Mouse (Mus musculus): ENCODE measurements around the gene Psg16. TPM values are rescaled to one million over a fixed set of nuclear protein-coding genes. Genes with fewer than 3 reads are reported as not detected.
"Not testable (repeated sequence)": the region's sequence is repeated elsewhere in the genome, so short reads cannot be mapped to it uniquely, and the experiment has no call there.

The Psg16 gene
- total RNA-seq, 2 experiments from 2014 or later: 0.32 to 0.33 TPM

GRCm38 (mm10) chr7:17090058-17090585 lies 16.3 kb downstream of the Psg16 start:
- no peak for DNase-seq (ENCODE audit: low spot score in 2 of 2)

DNA sequence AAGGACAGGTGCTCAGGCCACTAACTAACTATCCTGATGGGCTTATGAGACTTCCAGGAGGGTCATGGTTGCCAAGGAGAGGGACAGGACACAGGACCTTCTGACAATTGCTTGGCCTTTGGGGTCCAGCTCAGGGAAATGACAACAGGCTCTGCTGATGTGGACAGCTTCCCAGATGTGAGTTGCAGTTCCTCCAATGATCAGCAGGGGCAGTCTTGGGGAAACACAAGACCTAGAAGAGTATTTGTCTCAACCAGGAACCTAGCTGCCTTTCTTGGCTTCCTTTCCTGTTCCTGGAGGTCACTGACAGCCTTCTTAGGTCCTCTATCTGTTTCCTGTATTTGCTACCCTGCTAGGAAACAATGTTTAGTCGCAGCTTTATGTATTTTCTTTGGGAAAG lies 17.4 kb downstream of the Psg16 start:
- no peak for DNase-seq (ENCODE audit: low spot score in 2 of 2)

DNA sequence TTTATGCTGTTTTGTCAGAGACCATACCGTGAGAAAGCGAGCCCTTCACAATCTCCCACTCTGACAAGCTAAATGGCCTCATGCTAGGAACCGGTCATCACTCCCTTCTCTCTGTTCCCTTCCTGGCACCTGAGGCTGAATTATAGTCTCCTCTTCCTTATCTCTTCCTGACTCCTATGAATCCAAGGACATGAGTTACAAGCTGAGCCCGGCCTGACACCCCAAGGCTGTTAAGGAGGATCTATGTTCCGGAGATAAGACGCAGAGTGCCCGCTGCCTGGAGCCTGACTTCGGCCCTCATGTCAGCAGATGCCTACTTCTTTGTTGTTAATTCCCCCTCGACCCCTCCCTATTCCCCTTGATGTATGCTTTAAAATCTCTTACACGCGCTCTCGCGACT lies 27.8 kb downstream of the Psg16 start:
- not testable (repeated sequence) for DNase-seq (ENCODE audit: low spot score in 2 of 2)

- no peak for DNase-seq (ENCODE audit: low spot score in 2 of 2)
These were observed 61.5 kb downstream of the Psg16 start for GRCm38 (mm10) chr7:17135307-17135706.

DNA sequence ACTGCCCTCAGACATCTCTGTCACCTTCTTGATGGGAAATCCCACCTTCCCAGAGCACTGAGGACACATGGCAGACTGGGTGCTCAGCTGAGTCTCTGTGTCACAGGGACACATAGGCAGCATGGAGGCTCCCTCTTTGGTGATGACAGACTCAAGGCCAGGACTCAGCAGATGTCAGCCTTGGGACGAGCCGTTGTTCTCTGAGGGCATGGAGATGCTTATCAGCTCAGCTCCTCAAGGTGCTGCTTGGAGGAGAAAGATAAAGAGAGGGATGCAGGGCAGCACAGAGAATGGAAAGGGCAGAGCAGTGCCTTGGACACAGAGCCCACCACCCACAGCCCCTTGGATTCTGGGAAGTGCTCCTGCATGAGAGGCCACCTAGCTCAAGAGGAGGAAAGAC lies 76.1 kb downstream of the Psg16 start, which contains the start of gene Ceacam3:
Ceacam3 (plus strand) TSS at position 352 of the 400 bp plus-strand sequence.
- no peak for DNase-seq (ENCODE audit: low spot score in 2 of 2)

DNA sequence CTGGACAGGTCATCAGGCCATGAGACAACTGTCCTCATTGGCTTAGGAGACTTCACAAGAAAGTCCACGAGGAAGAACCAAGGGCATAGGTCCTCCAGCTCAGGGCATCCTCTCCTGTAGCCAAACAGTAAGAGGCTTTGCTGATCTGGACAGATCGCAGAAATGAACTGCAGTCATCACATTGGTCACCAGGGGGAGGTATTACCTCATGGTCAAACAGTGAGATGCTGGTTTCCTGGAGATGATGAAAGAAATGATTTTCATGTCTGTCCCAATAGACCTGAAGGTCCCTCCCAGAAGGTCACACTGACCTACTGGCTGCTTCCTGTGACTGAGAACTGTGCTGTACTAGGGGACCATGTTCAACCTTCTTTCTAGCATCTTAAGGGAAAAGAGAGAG lies 81.8 kb downstream of the Psg16 start:
- peak; percentile 27 to 51 for DNase-seq (ENCODE audit: low spot score in 2 of 2)

GRCm38 (mm10) chr7:17156885-17157677 lies 83.2 kb downstream of the Psg16 start:
- no peak for DNase-seq (ENCODE audit: low spot score in 2 of 2)

GRCm38 (mm10) chr7:17159011-17159410 lies 85.2 kb downstream of the Psg16 start:
- DNase-seq (ENCODE audit: low spot score in 2 of 2): no peak

DNA sequence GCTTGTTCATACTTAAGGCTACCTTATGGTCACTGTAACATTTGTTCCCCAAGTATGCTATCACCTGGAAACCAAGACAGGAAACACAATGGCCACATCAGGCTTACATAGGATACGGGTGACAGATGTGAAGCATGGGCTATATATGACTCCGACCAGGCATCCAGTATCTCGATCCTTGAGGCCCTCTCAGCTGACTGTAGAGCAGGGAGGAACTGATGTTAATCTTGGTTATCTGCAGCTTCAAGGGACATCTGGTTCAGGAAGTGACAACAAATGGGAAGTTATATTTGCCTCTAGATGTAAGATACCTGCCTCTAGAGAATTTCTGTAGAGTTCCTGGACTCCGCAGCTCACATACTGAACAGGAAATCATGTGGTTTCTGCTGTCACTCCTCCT lies 98.0 kb downstream of the Psg16 start:
- DNase-seq (ENCODE audit: low spot score in 2 of 2): no peak

Other genes with a start within 250 kb of the Psg16 start
- gene Prkd2, start 231.1 kb upstream of the Psg16 start, total RNA-seq (2021): 10 to 100 TPM; 13.9 to 23.3 TPM
- 1 to 10 TPM; 3.1 to 3.8 TPM for gene Dact3, start 198.7 kb upstream of the Psg16 start, total RNA-seq (2021)
- under 1 TPM in 1 of 2 experiments, not detected in 1; 0.35 TPM for gene Gng8, start 182.3 kb upstream of the Psg16 start, total RNA-seq (2021)
- 1 to 10 TPM in 1 of 2 experiments, under 1 TPM in 1; 0.96 to 1.1 TPM for gene Ptgir, start 167.6 kb upstream of the Psg16 start, total RNA-seq (2021)
- 100 to 1,000 TPM; 227 to 234 TPM for gene Calm3, start 149.9 kb upstream of the Psg16 start, total RNA-seq (2021)
- 10 to 100 TPM; 24.4 to 33.3 TPM for gene Pnmal2, start 129.4 kb upstream of the Psg16 start, total RNA-seq (2021)
- gene Pnmal1, start 114.4 kb upstream of the Psg16 start, total RNA-seq (2021): 1 to 10 TPM; 3.5 to 4.0 TPM
- 1 to 10 TPM; 1.6 to 2.0 TPM for gene Gm42372, start 91.0 kb upstream of the Psg16 start, total RNA-seq (2021)
- 10 to 100 TPM; 18.3 TPM for gene Ccdc8, start 81.3 kb upstream of the Psg16 start, total RNA-seq (2021)
- 10 to 100 TPM; 88.9 to 95.2 TPM for gene Ppp5c, start 46.1 kb upstream of the Psg16 start, total RNA-seq (2021)
- gene Hif3a, start 11.6 kb upstream of the Psg16 start, total RNA-seq (2021): 1 to 10 TPM; 3.4 to 4.3 TPM
- gene Ceacam3, start 76.2 kb downstream of the Psg16 start, total RNA-seq (2021): not detected
- under 1 TPM; 0.06 to 0.10 TPM for gene Psg29, start 129.4 kb downstream of the Psg16 start, total RNA-seq (2021)

Measured in adrenal gland, adult 18-20 months (tissue).